Mouse (Mus musculus) liver, adult 2 months (tissue): ENCODE measurements around the gene Medag.

ENCODE experiments used
- CTCF ChIP-seq: fragments of 200-500 bp; IDR thresholded peaks from 2 replicates; pipeline ENCODE4 v1.5.1; 2011; ENCODE audit warnings: low read depth, low read length, control low read depth
- POLR2A ChIP-seq: fragments of 200-500 bp; IDR thresholded peaks from 2 replicates; pipeline ENCODE4 v1.6.1; 2011; ENCODE audit warnings: low read length, control low read depth; ENCODE audit not compliant: insufficient read depth; ENCODE audit errors: extremely low read depth

DNA sequence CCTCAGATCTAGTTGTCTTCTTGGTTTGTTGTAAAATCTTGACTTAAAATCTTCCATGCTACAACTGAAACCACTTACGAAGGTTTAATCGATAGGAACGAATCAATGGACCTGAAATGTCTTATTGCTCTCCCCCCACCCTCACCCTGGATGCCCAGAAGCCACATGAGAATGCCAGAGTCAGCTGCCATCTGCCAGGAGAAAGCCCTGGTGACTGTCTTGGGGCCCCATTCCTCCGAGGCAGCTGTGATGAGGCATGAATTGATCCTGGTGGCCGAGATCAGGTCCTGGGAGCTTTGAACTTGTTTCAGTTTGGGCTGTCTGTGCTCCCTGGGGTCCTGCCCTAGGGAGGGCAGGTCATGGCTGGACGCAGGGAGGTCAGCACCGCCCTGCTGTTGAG lies 33.0 kb upstream of the Medag start:
- TF ChIP-seq CTCF = no peak
- TF ChIP-seq POLR2A = no peak
